Mouse (Mus musculus) megakaryocyte, embryonic 14.5 days (primary cell): ENCODE measurements at regions not wholly inside any gene's neighbourhood (a gene's known extent, or its start where the extent isn't known, plus 50 kb on each side); places are given as distances from the start of the nearest gene placed in this dataset.

Experiments used
- FLI1 ChIP-seq: IDR thresholded peaks from 2 replicates; pipeline ENCODE4 v1.6.1; 2012; ENCODE audit warnings: low read length, inconsistent platforms, mixed read lengths
- GATA1 ChIP-seq: IDR thresholded peaks from 3 replicates; pipeline ENCODE4 v1.6.1; 2012; ENCODE audit warnings: mixed read lengths, low read length, inconsistent platforms, borderline replicate concordance

- TF ChIP-seq FLI1 (no peak), GATA1 (no peak)
Observed at GRCm38 (mm10) chr10:8027023-8027422, 71.0 kb upstream of the Tab2 start.
